Mouse (Mus musculus): ENCODE results near the gene Gm10999.
"Not testable (repeated sequence)": the region's sequence is repeated elsewhere in the genome, so short reads cannot be mapped to it uniquely, and the experiment has no call there.

Gene Gm10999

DNA sequence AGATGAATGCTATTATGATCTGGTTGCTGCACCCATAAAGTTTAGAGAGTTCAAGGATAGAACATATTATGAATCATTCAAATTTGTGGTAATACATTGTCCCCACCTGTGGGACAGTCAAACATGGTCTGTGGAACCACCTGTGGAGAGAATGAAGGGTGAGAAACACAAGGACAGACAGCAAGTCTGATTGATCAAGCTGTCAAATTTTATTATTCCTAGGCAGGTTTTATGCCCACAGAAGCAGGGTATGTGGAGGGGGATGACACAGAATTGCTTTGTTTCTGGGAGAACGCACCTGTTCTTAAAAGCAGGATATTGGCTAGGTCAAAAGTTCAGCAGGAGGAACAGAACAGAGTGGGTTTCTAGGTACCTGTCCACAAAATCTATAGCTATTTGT lies at the start of gene Gm10999:
Gm10999 (minus strand) TSS at position 101 of the 400 bp plus-strand sequence.
- no peak for DNase-seq (ENCODE audit: low spot score in 2 of 2)

- no peak for DNase-seq (ENCODE audit: low spot score in 2 of 2)
These were observed 2.0 kb upstream of the Gm10999 start for GRCm38 (mm10) chr8:129133475-129133874.

GRCm38 (mm10) chr8:129115761-129116160 lies 15.7 kb downstream of the Gm10999 start:
- DNase-seq (ENCODE audit: low spot score in 2 of 2), result not testable (repeated sequence)

All from natural killer cell, adult 2 months (primary cell).